Mouse (Mus musculus) layer of hippocampus, adult 18-20 months (tissue): ENCODE data around the gene Abcg4. TPM values are rescaled to one million over a fixed set of nuclear protein-coding genes. Genes with fewer than 3 reads are reported as not detected.

Experiments
- DNase-seq, 2 experiments: peaks; one replicate each; pipeline ENCODE4 v3.0.0; 2022; ENCODE audit warnings: low spot score in 2 of 2
- microRNA-seq, 2 experiments: library from miRNA; unstranded; fragments of <30 nt; microRNA quantifications; one replicate each; pipeline ENCODE4 v1.2.0; 2021
- total RNA-seq, 2 experiments: library from RNA; stranded (reverse); gene quantifications; 2 replicates each; pipeline ENCODE4 v1.2.3; 2021

Gene Abcg4
- total RNA-seq, 2 experiments from 2014 or later = 65.5 to 74.6 TPM

DNA sequence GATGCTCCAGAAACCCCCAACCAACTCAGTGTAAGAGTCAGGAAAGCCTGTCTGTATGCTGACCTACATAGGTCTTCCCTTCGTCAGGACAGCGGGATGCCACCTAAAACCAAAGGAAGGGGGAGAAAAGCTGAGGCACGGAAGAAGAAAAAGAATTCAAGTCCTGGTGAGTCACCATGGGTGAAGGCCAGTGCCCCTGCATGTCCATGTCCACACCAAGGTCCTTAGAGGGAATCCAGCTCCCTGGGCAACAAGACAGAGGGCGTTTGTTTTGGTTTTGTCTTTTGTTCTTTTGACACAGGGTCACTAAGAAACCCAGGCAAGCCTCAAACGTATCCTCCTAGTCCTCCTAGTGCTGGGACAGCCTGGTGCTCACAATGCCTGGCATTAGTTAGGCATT is 47.5 kb downstream of the Abcg4 start:
- DNase-seq = no peak

DNA sequence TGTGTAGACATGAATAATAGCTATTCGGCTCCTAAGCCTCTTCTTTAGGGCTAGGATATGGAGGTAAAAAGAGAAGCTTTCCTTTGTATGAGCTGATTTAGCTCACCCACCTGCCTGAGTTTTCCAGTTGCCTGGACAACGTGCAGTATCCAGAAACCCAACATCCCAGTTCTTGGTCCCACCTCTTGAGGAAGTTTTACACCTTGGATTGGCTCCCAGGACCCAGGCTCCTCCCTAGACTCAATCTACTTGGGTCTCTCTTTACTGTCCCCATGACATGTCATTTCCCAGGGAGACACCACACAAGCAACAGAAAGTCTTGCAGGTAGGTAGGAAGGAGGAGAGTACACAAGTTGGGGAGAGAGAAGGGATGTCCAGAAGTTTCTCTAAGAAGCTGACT is 48.0 kb downstream of the Abcg4 start, which contains the start of gene Ccdc153:
Gene Ccdc153, plus strand, starts transcription at position 278 of the 400 bp plus-strand sequence.
- DNase-seq = no peak

DNA sequence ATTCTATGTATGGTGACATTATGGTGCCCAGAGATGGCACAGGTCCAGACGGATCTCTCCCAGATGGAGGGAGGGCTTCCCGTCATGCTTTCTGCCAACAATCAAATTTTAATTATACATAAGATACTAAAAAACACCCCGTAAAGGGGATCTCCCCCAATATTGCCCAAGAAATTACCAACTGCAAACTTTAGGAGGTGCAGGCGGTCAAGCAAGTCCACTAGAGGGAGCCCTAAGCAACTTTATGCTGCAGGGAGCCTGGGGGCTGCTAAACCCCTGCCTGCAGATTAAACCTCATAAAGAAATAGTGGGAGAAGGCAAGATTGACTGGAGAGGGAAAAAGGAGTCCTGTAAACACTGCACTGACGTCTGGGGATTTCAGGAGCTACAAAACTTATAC is 49.0 kb downstream of the Abcg4 start:
- DNase-seq = peak in 1 of 2 experiments; percentile 63

DNA sequence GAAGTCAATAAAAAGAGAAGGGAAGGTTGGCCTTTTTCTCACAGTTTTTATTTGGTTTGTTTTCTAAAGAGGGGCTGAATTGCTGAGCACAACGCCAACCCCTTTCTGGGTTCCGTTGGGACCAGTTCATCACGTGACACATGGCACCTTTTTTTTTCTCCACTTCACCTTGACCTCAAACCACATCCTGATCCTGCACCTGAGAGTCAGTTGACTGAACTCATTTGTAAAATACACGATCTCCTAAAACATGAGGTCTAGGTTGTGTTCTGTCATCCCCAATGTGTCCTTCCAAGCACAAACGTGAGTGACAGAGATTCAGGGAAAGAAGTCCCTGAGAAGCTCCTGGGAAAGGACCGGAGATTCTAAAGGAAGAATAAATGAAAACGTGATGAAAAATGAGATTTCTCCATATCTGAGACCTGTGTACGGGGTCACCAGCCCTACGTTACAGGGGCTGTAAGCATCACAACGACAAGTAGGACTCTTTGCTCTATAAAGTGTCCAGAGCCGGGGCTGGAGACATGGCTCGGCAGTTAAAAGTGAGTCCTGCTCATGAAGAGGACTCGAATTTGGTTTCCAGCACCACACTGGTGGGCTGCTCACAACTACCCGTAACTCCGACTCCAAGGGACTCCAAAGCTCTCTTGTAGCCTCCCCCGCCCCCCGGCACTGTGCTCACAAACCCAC is 49.8 kb downstream of the Abcg4 start:
- DNase-seq = no peak

DNA sequence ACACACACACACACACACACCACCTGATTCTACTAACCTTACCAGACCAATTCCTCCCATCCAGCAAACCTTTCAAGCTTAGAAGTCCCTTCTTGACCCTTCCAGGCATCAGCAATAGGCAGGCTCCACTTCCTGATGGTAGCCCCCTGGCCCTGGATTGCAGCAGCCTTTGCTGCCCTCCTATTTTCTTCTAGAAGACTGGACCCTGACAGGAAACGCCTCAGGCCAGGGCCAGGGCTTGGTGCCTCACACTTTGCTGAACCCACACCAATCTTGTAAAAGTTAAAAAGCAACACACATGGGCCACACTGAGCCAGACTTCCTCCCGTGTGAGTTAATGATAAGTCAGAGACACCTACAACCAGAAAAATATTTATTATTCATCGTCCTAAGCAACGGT is 51.3 kb downstream of the Abcg4 start:
- DNase-seq = no peak

DNA sequence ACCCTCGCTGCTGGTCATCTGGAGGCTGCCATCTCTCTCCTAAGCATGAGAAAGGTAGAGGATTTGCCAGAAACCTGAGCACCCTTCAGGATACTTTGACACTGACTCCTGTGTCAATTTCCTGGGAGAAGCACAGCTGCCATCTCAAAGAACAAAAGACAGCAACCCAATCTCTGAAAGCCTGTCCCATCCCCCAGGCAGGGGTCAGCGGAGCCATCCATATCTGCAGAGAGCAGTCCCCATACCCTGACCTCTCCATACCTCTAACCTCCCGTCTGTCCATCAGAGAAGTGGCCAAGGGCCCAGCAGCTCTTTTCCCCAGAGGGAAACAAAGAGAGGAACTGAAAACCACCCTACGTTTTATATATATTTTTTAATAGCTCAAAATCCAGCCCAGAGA is 51.8 kb downstream of the Abcg4 start:
- DNase-seq = no peak

- DNase-seq = peak in 1 of 2 experiments; percentile 47
Observed at GRCm38 (mm10) chr9:44234479-44235427, 53.7 kb downstream of the Abcg4 start.

DNA sequence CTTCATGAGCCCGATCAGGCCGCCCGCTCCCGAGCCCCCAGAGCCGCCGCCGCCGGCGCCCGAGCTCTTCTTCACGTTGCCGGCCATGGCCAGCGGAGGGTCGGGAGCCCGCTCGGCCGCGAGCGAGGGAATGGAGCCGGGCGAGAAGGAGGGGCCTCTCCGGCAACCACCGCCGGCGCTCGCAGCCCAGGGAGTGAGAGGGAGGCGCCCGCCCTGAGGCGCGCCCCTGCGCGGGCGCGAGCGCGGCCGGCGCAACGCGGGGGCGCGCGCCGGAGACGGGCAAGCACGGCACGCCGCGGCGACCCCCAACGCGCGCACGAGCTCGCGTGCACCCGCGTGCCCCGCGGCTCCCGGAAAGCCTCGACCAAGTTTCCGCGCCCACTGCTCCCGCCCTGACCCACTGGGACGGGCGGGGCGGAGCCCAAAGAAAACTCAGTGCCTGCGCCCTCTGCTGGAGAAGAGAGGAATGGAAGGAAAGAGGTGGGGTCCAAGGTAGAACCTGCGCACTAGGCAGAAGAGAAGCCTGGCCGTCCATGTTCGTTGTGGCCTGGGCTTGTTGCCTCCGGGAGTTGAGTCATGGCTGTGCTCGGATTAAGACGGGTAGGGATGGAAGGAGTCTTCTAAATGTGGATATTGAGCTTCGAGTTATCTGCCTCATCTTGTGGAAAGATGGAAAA is 54.5 kb downstream of the Abcg4 start, which contains the start of gene Cbl:
Gene Cbl, minus strand, starts transcription at position 248 of the 677 bp plus-strand sequence.
- DNase-seq = peak; percentile 99 to 100

DNA sequence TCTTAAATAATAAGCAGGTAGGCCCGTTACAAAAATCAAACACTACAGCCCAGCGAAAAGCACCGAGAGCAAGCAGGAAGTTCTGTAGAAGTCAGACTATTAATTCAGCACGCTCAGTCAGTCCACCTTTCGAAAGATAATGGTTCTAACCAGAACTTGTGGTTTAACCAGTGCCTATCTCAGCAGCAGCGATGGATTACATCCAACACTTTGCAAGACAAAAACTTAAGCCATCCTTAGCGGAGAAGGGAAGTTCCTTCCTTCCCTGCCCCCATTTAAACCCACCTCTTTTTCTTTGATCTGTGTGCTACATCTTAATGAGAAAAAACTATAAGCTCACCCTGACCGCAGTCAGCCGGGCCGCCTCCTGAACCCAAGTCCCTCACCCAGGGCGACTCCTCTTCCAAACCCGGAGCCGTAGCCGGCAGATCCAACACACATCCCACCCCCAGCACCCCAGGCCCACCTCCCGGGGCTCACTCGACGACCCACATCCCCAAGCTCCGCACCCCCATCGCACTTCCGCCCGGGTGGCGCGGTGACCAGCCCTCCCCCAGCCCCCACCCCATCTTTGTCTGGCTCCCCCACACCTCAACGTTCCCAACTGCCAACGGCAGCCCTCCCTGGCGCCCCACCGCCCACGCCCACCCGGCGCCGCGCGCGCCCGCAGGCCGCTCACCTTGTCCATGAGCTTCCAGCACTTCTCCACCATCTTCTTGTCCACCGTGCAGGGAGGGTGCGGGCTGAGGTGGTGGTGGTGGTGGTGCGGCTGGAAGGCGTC is 55.2 kb downstream of the Abcg4 start:
- peak in 1 of 2 experiments; percentile 58 for DNase-seq

GRCm38 (mm10) chr9:44231609-44232008 is 56.8 kb downstream of the Abcg4 start:
- DNase-seq = no peak

DNA sequence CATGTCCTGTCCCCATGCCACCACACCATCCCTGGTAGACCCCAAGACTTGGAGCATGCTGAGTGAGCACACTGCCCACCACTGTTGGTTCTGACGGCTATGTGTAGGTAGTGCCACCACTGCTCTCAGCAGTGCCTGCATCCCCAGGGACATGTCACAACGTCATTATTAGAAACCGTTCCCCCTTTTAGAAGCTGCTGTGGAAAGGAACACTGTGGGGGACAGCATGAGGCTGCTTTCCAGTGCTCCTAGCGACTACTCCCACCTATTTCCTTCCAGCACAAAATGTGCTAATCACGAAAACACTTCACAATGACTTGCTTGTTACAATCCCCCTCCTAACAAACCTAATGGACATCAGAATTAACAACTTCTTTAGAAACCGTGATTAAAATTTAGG is 62.4 kb downstream of the Abcg4 start:
- peak in 1 of 2 experiments; percentile 54 for DNase-seq

Small RNAs within 50 kb of the gene (microRNA-seq; reads per million reads assigned to microRNA genes)
- 0 reads per million in 2 experiments for gene Gm44335

Other genes starting within 250 kb of the Abcg4 start
- 100 to 1,000 TPM; 880 to 892 TPM for gene Thy1, start 245.2 kb downstream of the Abcg4 start, total RNA-seq
- 10 to 100 TPM; 77.6 to 79.1 TPM for gene Usp2, start 221.6 kb downstream of the Abcg4 start, total RNA-seq
- 1 to 10 TPM in 1 of 2 experiments, under 1 TPM in 1; 0.30 to 1.8 TPM for gene Mfrp, start 186.9 kb downstream of the Abcg4 start, total RNA-seq
- gene C1qtnf5, start 181.4 kb downstream of the Abcg4 start, total RNA-seq = 10 to 100 TPM; 16.9 to 21.2 TPM
- under 1 TPM in 1 of 2 experiments, not detected in 1; 0.38 TPM for gene Gm49380, start 175.1 kb downstream of the Abcg4 start, total RNA-seq
- gene Rnf26, start 175.1 kb downstream of the Abcg4 start, total RNA-seq = 10 to 100 TPM; 29.7 to 29.8 TPM
- gene Mcam, start 154.1 kb downstream of the Abcg4 start, total RNA-seq = 10 to 100 TPM in 1 of 2 experiments, 1 to 10 TPM in 1; 7.9 to 11.3 TPM
- 10 to 100 TPM; 59.8 to 66.3 TPM for gene Cbl, start 54.6 kb downstream of the Abcg4 start, total RNA-seq
- 1 to 10 TPM; 4.7 to 6.1 TPM for gene Ccdc153, start 47.9 kb downstream of the Abcg4 start, total RNA-seq
- 1 to 10 TPM in 1 of 2 experiments, under 1 TPM in 1; 0.86 to 1.5 TPM for gene Pdzd3, start 37.1 kb downstream of the Abcg4 start, total RNA-seq
- 10 to 100 TPM; 10.0 to 11.8 TPM for gene Nlrx1, start 20.0 kb downstream of the Abcg4 start, total RNA-seq
- gene Hinfp, start 17.1 kb upstream of the Abcg4 start, total RNA-seq = 10 to 100 TPM; 30.0 to 30.6 TPM
- gene C2cd2l, start 31.7 kb upstream of the Abcg4 start, total RNA-seq = 100 to 1,000 TPM; 197 to 228 TPM
- gene Dpagt1, start 37.4 kb upstream of the Abcg4 start, total RNA-seq = 10 to 100 TPM; 14.7 to 15.7 TPM
- gene H2afx, start 46.1 kb upstream of the Abcg4 start, total RNA-seq = 10 to 100 TPM; 46.1 to 47.7 TPM
- gene Hmbs, start 55.6 kb upstream of the Abcg4 start, total RNA-seq = 10 to 100 TPM; 18.9 to 21.2 TPM
- 10 to 100 TPM; 54.9 to 56.6 TPM for gene Vps11, start 73.1 kb upstream of the Abcg4 start, total RNA-seq
- gene Hyou1, start 90.9 kb upstream of the Abcg4 start, total RNA-seq = 100 to 1,000 TPM; 130 to 141 TPM
- 10 to 100 TPM; 27.4 to 28.9 TPM for gene Slc37a4, start 108.2 kb upstream of the Abcg4 start, total RNA-seq
- gene Rps25, start 118.5 kb upstream of the Abcg4 start, total RNA-seq = 100 to 1,000 TPM; 717 to 799 TPM
- 10 to 100 TPM; 70.1 to 72.2 TPM for gene Trappc4, start 119.0 kb upstream of the Abcg4 start, total RNA-seq
- 10 to 100 TPM; 19.0 to 21.1 TPM for gene Ccdc84, start 130.0 kb upstream of the Abcg4 start, total RNA-seq
- not detected for gene Foxr1, start 152.5 kb upstream of the Abcg4 start, total RNA-seq
- gene Upk2, start 166.4 kb upstream of the Abcg4 start, total RNA-seq = not detected
- gene Bcl9l, start 194.2 kb upstream of the Abcg4 start, total RNA-seq = 10 to 100 TPM; 64.0 to 72.3 TPM